Mouse (Mus musculus) activated CD4-positive, CD25-positive, alpha-beta regulatory T cell, adult 4 months (primary cell): Measurements from ENCODE around the gene Msmo1. TPM values are rescaled to one million over a fixed set of nuclear protein-coding genes. Genes with fewer than 3 reads are reported as not detected.
A peak's percentile ranks its signal among the peaks of the same experiment; 100 is the strongest.

ENCODE experiments used
- ATAC-seq: one replicate; pipeline ENCODE4 v1.8.0; 2017
- polyA plus RNA-seq, 2 experiments: library from polyadenylated mRNA; unstranded; fragments of 100-300 nt; shearing (Covaris generic); gene quantifications; one replicate each; pipeline ENCODE4 v1.2.1; 2017

The Msmo1 gene
- polyA plus RNA-seq, 2 experiments from 2014 or later, result 62.3 to 76.9 TPM

GRCm38 (mm10) chr8:64711544-64711943, 22.0 kb downstream of the Msmo1 start:
- no peak for ATAC-seq

GRCm38 (mm10) chr8:64707481-64707880, 26.1 kb downstream of the Msmo1 start:
- ATAC-seq, result no peak

- ATAC-seq, result no peak
These were observed 30.4 kb downstream of the Msmo1 start for GRCm38 (mm10) chr8:64703191-64703590.

DNA sequence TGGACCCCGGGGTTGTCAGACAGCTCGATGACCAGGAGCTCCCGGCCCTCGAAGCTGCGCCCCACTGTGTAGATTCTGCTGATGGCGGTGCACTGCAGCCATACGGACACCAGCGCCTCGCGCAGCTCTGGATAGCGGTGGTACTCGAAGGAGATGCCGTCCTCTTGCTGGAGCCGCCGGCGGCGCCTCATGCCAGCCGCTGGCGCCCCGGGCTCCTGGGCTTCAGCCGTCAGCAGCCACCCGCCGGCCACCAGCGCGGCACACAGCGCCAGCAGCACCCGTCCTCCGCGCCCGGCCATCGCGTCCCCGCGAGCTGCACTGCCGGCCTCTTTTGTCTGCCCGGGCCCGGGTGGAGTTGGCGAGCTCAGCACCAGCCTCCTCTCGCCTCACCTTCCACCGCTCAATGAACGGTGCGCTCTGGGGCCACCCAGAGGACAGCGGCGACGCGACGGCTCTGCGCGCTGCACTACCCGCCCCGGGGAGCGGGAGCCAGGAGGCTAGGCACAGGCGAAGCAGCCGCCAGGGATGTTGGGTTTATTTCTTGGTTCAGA, 40.9 kb downstream of the Msmo1 start, which contains the start of gene Cpe:
Gene Cpe, minus strand, starts transcription at position 404 of the 551 bp plus-strand sequence.
- ATAC-seq, result peak; percentile 81

GRCm38 (mm10) chr8:64691591-64692401, 41.8 kb downstream of the Msmo1 start:
- no peak for ATAC-seq

GRCm38 (mm10) chr8:64690845-64691244, 42.7 kb downstream of the Msmo1 start:
- ATAC-seq, result no peak

GRCm38 (mm10) chr8:64690306-64690705, 43.3 kb downstream of the Msmo1 start:
- no peak for ATAC-seq

DNA sequence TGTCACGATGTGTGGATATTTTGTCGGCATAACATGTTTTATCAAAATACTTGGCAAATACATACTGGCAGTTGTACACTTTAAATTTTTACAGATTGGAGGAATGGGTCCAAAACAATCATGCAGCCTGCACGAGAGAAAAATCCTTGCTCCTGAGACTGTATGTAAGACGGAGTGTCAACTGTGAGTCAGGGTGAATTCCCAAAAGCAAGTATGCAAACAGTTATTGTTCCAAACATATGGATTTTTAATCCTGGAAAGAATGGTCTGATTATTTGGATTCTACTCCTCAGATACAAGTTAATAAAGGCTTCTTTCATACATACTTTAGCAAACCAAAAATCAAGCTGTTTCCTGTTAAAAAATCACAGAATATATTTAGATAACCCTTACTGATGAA, 44.9 kb downstream of the Msmo1 start:
- ATAC-seq, result no peak

DNA sequence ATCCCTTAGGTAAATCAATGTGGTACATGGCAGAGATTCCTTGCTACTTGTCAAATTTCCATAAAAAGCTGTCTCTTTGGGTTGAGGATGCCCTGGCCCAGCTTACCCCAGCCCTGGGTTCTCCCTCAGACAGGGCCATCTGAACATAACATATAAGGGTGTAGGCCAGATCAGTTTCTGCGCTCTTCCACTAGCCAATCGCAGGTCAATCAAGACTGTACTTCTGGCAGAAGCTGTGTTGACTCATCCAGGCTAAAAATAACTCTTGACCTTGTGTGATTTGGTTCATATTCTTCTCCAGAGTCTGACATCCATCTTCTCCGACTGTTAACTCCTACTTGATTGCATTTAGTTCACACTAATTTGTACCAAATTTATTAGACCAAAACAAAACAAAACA, 45.4 kb downstream of the Msmo1 start:
- ATAC-seq, result no peak

GRCm38 (mm10) chr8:64682501-64682900, 51.1 kb downstream of the Msmo1 start:
- no peak for ATAC-seq

- ATAC-seq, result no peak
These were observed 57.2 kb downstream of the Msmo1 start for GRCm38 (mm10) chr8:64676381-64676780.

- ATAC-seq, result no peak
These were observed 58.5 kb downstream of the Msmo1 start for GRCm38 (mm10) chr8:64674951-64675585.

DNA sequence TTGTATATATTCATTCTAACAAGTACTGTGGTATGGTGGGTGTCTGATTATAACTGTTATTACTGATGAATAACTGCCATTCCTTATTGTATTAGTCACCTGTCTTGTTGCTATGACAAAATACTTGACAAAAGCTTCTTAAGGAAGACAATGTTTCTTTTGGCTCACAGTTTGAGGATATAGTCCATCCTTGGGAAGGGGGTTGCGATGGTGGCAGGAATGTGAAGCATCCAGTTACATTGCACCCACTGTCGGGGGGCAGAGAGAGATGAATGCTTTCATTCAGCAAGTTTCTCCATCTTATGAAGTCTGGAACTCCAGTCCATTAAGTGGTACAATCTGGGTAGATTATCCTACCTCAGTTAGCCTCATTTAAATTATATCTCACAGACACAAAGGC, 60.7 kb downstream of the Msmo1 start:
- ATAC-seq, result no peak

DNA sequence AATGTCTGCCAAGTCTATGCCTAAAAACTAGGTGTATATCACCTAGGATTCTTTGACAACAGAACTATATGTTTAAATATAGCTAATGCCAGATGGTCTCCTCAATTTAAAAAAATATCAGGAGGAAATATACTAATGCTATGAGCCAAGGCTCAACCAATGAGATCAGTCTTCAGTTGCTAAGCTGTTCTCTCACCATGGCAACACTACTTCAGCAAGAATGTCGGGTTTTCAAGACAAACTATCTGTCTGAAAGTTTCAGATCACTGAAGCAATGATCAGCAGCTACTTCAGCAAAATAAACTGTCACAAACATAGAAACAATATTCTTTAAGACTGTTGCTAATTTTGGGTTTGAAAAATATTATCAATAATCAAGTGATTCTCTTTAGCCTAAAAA, 61.7 kb downstream of the Msmo1 start:
- no peak for ATAC-seq

Other genes starting within 250 kb of the Msmo1 start
- 1 to 10 TPM; 3.1 to 3.5 TPM for gene Cpe, start 40.7 kb downstream of the Msmo1 start, polyA plus RNA-seq
- 1 to 10 TPM; 4.6 to 6.3 TPM for gene Klhl2, start 116.2 kb upstream of the Msmo1 start, polyA plus RNA-seq
- 10 to 100 TPM; 56.5 to 65.3 TPM for gene Tmem192, start 213.4 kb upstream of the Msmo1 start, polyA plus RNA-seq